In the genomic region with DNA sequence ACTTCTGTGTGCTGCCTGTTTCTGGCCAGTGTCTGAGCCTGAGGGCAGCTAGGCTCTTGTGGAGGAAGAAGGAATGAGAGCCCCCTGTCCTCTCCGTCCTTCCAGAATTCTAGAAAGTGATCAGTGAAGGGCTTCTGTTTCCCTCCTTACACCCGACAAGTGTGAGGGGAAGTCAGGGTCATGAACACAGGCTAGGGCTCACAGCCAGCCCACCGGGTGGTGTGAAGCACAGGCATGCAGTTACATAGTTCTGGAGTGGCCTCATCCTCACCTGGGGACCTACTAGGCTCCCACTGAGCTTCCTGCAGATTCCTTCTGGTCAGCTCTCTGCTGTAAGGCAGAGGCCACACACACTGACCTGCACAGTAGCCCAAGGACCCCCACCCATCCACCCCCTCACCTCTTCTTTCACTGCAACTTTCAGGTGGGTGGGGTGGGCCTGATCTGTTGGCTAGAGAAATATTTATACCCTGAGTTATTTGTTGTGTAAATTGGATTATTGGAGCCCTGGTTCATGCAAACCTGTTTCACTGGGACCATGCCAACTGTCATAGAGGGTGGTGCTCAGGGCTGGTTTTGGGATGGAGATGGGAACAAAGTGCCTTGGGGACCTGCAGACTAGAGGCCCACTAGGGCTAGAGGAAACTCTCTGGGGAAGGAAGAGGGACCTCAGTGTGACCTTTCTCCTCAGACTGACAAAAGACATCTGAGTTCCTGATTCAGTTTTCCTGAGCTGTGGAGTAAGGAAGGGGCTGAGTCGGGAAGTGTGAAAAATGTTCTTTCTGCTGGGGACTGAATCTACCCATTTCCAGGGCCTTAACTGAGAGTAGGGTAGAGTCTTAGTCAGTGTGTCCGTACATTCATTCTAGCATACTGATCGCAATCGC, we compare ENCODE assay signal across 11 mouse cellular contexts. TPM values are rescaled to one million over a fixed set of nuclear protein-coding genes. Genes with fewer than 3 reads are reported as not detected.
DNase-seq lines count a peak whose midpoint lies in the region; ATAC-seq and TF ChIP-seq lines count a peak whose summit lies in the region.
"Had no signal": no experiment of that assay in that cellular context is flagged by ENCODE, and none has a peak within 500 bp of the region (broad histone marks: within the 10 kb centered on the region; RNA-seq: fewer than 3 reads in every experiment).

No protein-coding gene starts in this region.

- H3K36me3 ChIP-seq in forebrain, embryonic 15.5 days: peaks cover 10% of the 10 kb centered on the region
- peaks cover 25% of the 10 kb centered on the region for H3K36me3 ChIP-seq in forebrain, postnatal 0 days (ENCODE audit: insufficient read depth)
- H3K36me3 ChIP-seq in midbrain, embryonic 10.5 days: peaks cover 45% of the 10 kb centered on the region
- H3K36me3 ChIP-seq in midbrain, embryonic 16.5 days (ENCODE audit: control insufficient read depth, insufficient read depth, low read length): peaks cover 6% of the 10 kb centered on the region; the same call in 1 of the 2 replicates
- peaks cover 3% of the 10 kb centered on the region for H3K36me3 ChIP-seq in intestine, embryonic 16.5 days (ENCODE audit: control insufficient read depth, insufficient read depth, low read length)
- peaks cover 4% of the 10 kb centered on the region; the same call in 1 of the 2 replicates for H3K36me3 ChIP-seq in stomach, embryonic 15.5 days

- H3K4me2 ChIP-seq in forebrain, embryonic 15.5 days (replicated peaks): no peak overlapping the region
- no peak overlapping the region for H3K4me2 ChIP-seq in forebrain, postnatal 0 days (ENCODE audit: low read depth)
- H3K4me2 ChIP-seq in midbrain, embryonic 16.5 days (ENCODE audit: low read length): no peak overlapping the region
- no peak overlapping the region for H3K4me2 ChIP-seq in intestine, embryonic 16.5 days (ENCODE audit: low read depth, low read length)
- no peak overlapping the region for H3K4me2 ChIP-seq in stomach, embryonic 15.5 days

- H3K27ac ChIP-seq in forebrain, embryonic 15.5 days (replicated peaks): peak overlapping the region; percentile 57
- H3K27ac ChIP-seq in forebrain, postnatal 0 days (ENCODE audit: low read depth, low read length): no peak overlapping the region
- peak overlapping the region; percentile 77 for H3K27ac ChIP-seq in midbrain, embryonic 10.5 days (replicated peaks)
- no peak overlapping the region for H3K27ac ChIP-seq in midbrain, embryonic 16.5 days (ENCODE audit: low read length)
- H3K27ac ChIP-seq in intestine, embryonic 16.5 days (ENCODE audit: low read length): peak overlapping the region; percentile 73
- H3K27ac ChIP-seq in stomach, embryonic 15.5 days: peak overlapping the region; percentile 69

- TF ChIP-seq CTCF in forebrain, postnatal 0 days (IDR thresholded peaks at IDR 0.05; ENCODE audit: low read depth): no peak

- H3K4me3 ChIP-seq in forebrain, embryonic 15.5 days: no peak overlapping the region
- no peak overlapping the region for H3K4me3 ChIP-seq in forebrain, postnatal 0 days (ENCODE audit: low read depth, low read length)
- no peak overlapping the region for H3K4me3 ChIP-seq in midbrain, embryonic 10.5 days
- H3K4me3 ChIP-seq in midbrain, embryonic 16.5 days (ENCODE audit: low read depth, low read length): no peak overlapping the region
- H3K4me3 ChIP-seq in intestine, embryonic 16.5 days (ENCODE audit: low read length): no peak overlapping the region
- no peak overlapping the region for H3K4me3 ChIP-seq in stomach, embryonic 15.5 days (replicated peaks)

- H3K9ac ChIP-seq in forebrain, embryonic 15.5 days (replicated peaks): no peak overlapping the region
- H3K9ac ChIP-seq in forebrain, postnatal 0 days: no peak overlapping the region
- no peak overlapping the region for H3K9ac ChIP-seq in midbrain, embryonic 16.5 days (ENCODE audit: low read depth, low read length)
- H3K9ac ChIP-seq in intestine, embryonic 16.5 days (ENCODE audit: low read depth, low read length): peak overlapping the region; percentile 46
- no peak overlapping the region for H3K9ac ChIP-seq in stomach, embryonic 15.5 days

- DNase-seq in forebrain, postnatal 0 days: no peak
- DNase-seq in midbrain, embryonic 10.5 days (ENCODE audit: low spot score): no peak
- DNase-seq in spleen, adult 12 weeks (ENCODE audit: low spot score): no peak
- no peak for DNase-seq in embryo, embryonic 10 days (ENCODE audit: low spot score)
- DNase-seq: right cerebral cortex, adult 18-20 months had no signal

- peaks cover 90% of the 10 kb centered on the region for H3K4me1 ChIP-seq in forebrain, embryonic 15.5 days
- H3K4me1 ChIP-seq in forebrain, postnatal 0 days (ENCODE audit: insufficient read depth): peaks cover 53% of the 10 kb centered on the region
- H3K4me1 ChIP-seq in midbrain, embryonic 10.5 days: peaks cover 98% of the 10 kb centered on the region
- peaks cover 70% of the 10 kb centered on the region for H3K4me1 ChIP-seq in midbrain, embryonic 16.5 days (ENCODE audit: control insufficient read depth, insufficient read depth, low read length)
- peaks cover 89% of the 10 kb centered on the region for H3K4me1 ChIP-seq in intestine, embryonic 16.5 days (ENCODE audit: control insufficient read depth, insufficient read depth, low read length)
- peaks cover 85% of the 10 kb centered on the region for H3K4me1 ChIP-seq in stomach, embryonic 15.5 days

- no peaks in the 10 kb centered on the region for H3K27me3 ChIP-seq in forebrain, embryonic 15.5 days
- no peaks in the 10 kb centered on the region for H3K27me3 ChIP-seq in forebrain, postnatal 0 days (ENCODE audit: insufficient read depth, low read length)
- no peaks in the 10 kb centered on the region for H3K27me3 ChIP-seq in midbrain, embryonic 10.5 days (ENCODE audit: low read depth, poor library complexity, severe bottlenecking)
- no peaks in the 10 kb centered on the region for H3K27me3 ChIP-seq in midbrain, embryonic 16.5 days (ENCODE audit: control insufficient read depth, insufficient read depth, low read depth, low read length)
- H3K27me3 ChIP-seq in intestine, embryonic 16.5 days (replicated peaks; ENCODE audit: control insufficient read depth, insufficient read depth, low read length): no peaks in the 10 kb centered on the region
- no peaks in the 10 kb centered on the region for H3K27me3 ChIP-seq in stomach, embryonic 15.5 days (replicated peaks)

- WGBS in forebrain, embryonic 15.5 days: 68% methylated on average over 7 of the region's 7 CpGs
- WGBS in forebrain, postnatal 0 days: 67% methylated on average over 7 of the region's 7 CpGs
- WGBS in midbrain, embryonic 10.5 days: 82% methylated on average over 7 of the region's 7 CpGs
- 80% methylated on average over 7 of the region's 7 CpGs for WGBS in midbrain, embryonic 16.5 days
- 56% methylated on average over 7 of the region's 7 CpGs for WGBS in intestine, embryonic 16.5 days
- 48% methylated on average over 7 of the region's 7 CpGs for WGBS in stomach, embryonic 15.5 days

- ATAC-seq in forebrain, embryonic 15.5 days (replicated peaks): no peak
- ATAC-seq in forebrain, postnatal 0 days: no peak
- no peak for ATAC-seq in midbrain, embryonic 16.5 days
- no peak for ATAC-seq in intestine, embryonic 16.5 days
- no peak for ATAC-seq in stomach, embryonic 15.5 days (ENCODE audit: insufficient read depth, low FRiP score, low read depth)

- H3K9me3 ChIP-seq in forebrain, embryonic 15.5 days: no peaks in the 10 kb centered on the region
- no peaks in the 10 kb centered on the region for H3K9me3 ChIP-seq in forebrain, postnatal 0 days (ENCODE audit: low read length)
- no peaks in the 10 kb centered on the region for H3K9me3 ChIP-seq in midbrain, embryonic 10.5 days (replicated peaks)
- H3K9me3 ChIP-seq in midbrain, embryonic 16.5 days (replicated peaks; ENCODE audit: control insufficient read depth, low read length, poor library complexity, severe bottlenecking): no peaks in the 10 kb centered on the region
- no peaks in the 10 kb centered on the region for H3K9me3 ChIP-seq in intestine, embryonic 16.5 days (ENCODE audit: control insufficient read depth, low read length)
- no peaks in the 10 kb centered on the region for H3K9me3 ChIP-seq in stomach, embryonic 15.5 days

RNA-seq across cellular contexts. Expression of a gene that starts 10.7 kb away (rescaled TPM):
- 129 and 132 TPM in 2 replicates for polyA plus RNA-seq in forebrain, embryonic 15.5 days (2015; fragmentation: Nextera tagmentation; extraction: Ambion mirVana)
- total RNA-seq in forebrain, postnatal 0 days (2014; rRNA removed): 142 and 153 TPM in 2 replicates
- 117 and 152 TPM in 2 replicates for polyA plus RNA-seq in forebrain, postnatal 0 days (2015; fragmentation: Nextera tagmentation; extraction: Ambion mirVana)
- 75.1 and 88.8 TPM in 2 replicates for polyA plus RNA-seq in midbrain, embryonic 10.5 days (2016; fragmentation: Nextera tagmentation; extraction: Ambion mirVana)
- polyA plus RNA-seq in midbrain, embryonic 16.5 days (2015; fragmentation: Nextera tagmentation; extraction: Ambion mirVana): 194 and 202 TPM in 2 replicates
- polyA plus RNA-seq in intestine, embryonic 16.5 days (2015; fragmentation: Nextera tagmentation; extraction: Ambion mirVana): 141 and 148 TPM in 2 replicates
- 112 and 122 TPM in 2 replicates for polyA plus RNA-seq in stomach, embryonic 15.5 days (2015; fragmentation: Nextera tagmentation; extraction: Ambion mirVana)

RNA-seq across cellular contexts. Expression of a gene that starts 27.2 kb away (rescaled TPM):
- polyA plus RNA-seq in forebrain, embryonic 15.5 days (2015; fragmentation: Nextera tagmentation; extraction: Ambion mirVana): 327 and 370 TPM in 2 replicates
- total RNA-seq in forebrain, postnatal 0 days (2014; rRNA removed): 310 and 470 TPM in 2 replicates
- polyA plus RNA-seq in forebrain, postnatal 0 days (2015; fragmentation: Nextera tagmentation; extraction: Ambion mirVana): 346 and 490 TPM in 2 replicates
- polyA plus RNA-seq in midbrain, embryonic 10.5 days (2016; fragmentation: Nextera tagmentation; extraction: Ambion mirVana): 378 and 451 TPM in 2 replicates
- 267 and 286 TPM in 2 replicates for polyA plus RNA-seq in midbrain, embryonic 16.5 days (2015; fragmentation: Nextera tagmentation; extraction: Ambion mirVana)
- 466 and 491 TPM in 2 replicates for polyA plus RNA-seq in intestine, embryonic 16.5 days (2015; fragmentation: Nextera tagmentation; extraction: Ambion mirVana)
- 502 and 526 TPM in 2 replicates for polyA plus RNA-seq in stomach, embryonic 15.5 days (2015; fragmentation: Nextera tagmentation; extraction: Ambion mirVana)

RNA-seq across cellular contexts. Expression of a gene that starts 31.1 kb away (rescaled TPM):
- 17.8 and 21.0 TPM in 2 replicates for polyA plus RNA-seq in forebrain, embryonic 15.5 days (2015; fragmentation: Nextera tagmentation; extraction: Ambion mirVana)
- 21.0 and 24.8 TPM in 2 replicates for total RNA-seq in forebrain, postnatal 0 days (2014; rRNA removed)
- 28.6 and 31.5 TPM in 2 replicates for polyA plus RNA-seq in forebrain, postnatal 0 days (2015; fragmentation: Nextera tagmentation; extraction: Ambion mirVana)
- polyA plus RNA-seq in midbrain, embryonic 10.5 days (2016; fragmentation: Nextera tagmentation; extraction: Ambion mirVana): 12.6 and 14.3 TPM in 2 replicates
- 36.7 and 43.8 TPM in 2 replicates for polyA plus RNA-seq in midbrain, embryonic 16.5 days (2015; fragmentation: Nextera tagmentation; extraction: Ambion mirVana)
- polyA plus RNA-seq in intestine, embryonic 16.5 days (2015; fragmentation: Nextera tagmentation; extraction: Ambion mirVana): 4.1 TPM in 2 replicates
- polyA plus RNA-seq in stomach, embryonic 15.5 days (2015; fragmentation: Nextera tagmentation; extraction: Ambion mirVana): 4.0 and 5.7 TPM in 2 replicates
- total RNA-seq: MEL had no signal

RNA-seq across cellular contexts. Expression of a gene that starts 33.8 kb away (rescaled TPM):
- 0.39 and 0.75 TPM in 2 replicates for polyA plus RNA-seq in forebrain, embryonic 15.5 days (2015; fragmentation: Nextera tagmentation; extraction: Ambion mirVana)
- total RNA-seq in forebrain, postnatal 0 days (2014; rRNA removed): not detected in 2 replicates
- 0.27 and 0.33 TPM in 2 replicates for polyA plus RNA-seq in forebrain, postnatal 0 days (2015; fragmentation: Nextera tagmentation; extraction: Ambion mirVana)
- 0.20 and 0.46 TPM in 2 replicates for polyA plus RNA-seq in midbrain, embryonic 10.5 days (2016; fragmentation: Nextera tagmentation; extraction: Ambion mirVana)
- 0.74 TPM in 1 of 2 replicates, not detected in the other for polyA plus RNA-seq in midbrain, embryonic 16.5 days (2015; fragmentation: Nextera tagmentation; extraction: Ambion mirVana)
- not detected in 2 replicates for polyA plus RNA-seq in intestine, embryonic 16.5 days (2015; fragmentation: Nextera tagmentation; extraction: Ambion mirVana)
- polyA plus RNA-seq in stomach, embryonic 15.5 days (2015; fragmentation: Nextera tagmentation; extraction: Ambion mirVana): 0.37 and 0.60 TPM in 2 replicates
- total RNA-seq: common myeloid progenitor, adult 5-6 weeks had no signal

RNA-seq across cellular contexts. Expression of a gene that starts 43.1 kb away (rescaled TPM):
- 18.0 and 18.6 TPM in 2 replicates for polyA plus RNA-seq in forebrain, embryonic 15.5 days (2015; fragmentation: Nextera tagmentation; extraction: Ambion mirVana)
- total RNA-seq in forebrain, postnatal 0 days (2014; rRNA removed): 15.2 and 15.5 TPM in 2 replicates
- polyA plus RNA-seq in forebrain, postnatal 0 days (2015; fragmentation: Nextera tagmentation; extraction: Ambion mirVana): 7.8 and 11.8 TPM in 2 replicates
- 20.5 and 21.8 TPM in 2 replicates for polyA plus RNA-seq in midbrain, embryonic 10.5 days (2016; fragmentation: Nextera tagmentation; extraction: Ambion mirVana)
- 15.9 and 17.2 TPM in 2 replicates for polyA plus RNA-seq in midbrain, embryonic 16.5 days (2015; fragmentation: Nextera tagmentation; extraction: Ambion mirVana)
- 11.1 and 11.9 TPM in 2 replicates for polyA plus RNA-seq in intestine, embryonic 16.5 days (2015; fragmentation: Nextera tagmentation; extraction: Ambion mirVana)
- 14.8 and 16.8 TPM in 2 replicates for polyA plus RNA-seq in stomach, embryonic 15.5 days (2015; fragmentation: Nextera tagmentation; extraction: Ambion mirVana)

Comparison
In these comparisons a context has a peak if more than half of its experiments do, and no peak if none do; other contexts are left out.
1. H3K27ac ChIP-seq: peak in forebrain, embryonic 15.5 days (single experiment), midbrain, embryonic 10.5 days (single experiment), intestine, embryonic 16.5 days (single experiment) and stomach, embryonic 15.5 days (single experiment); none in forebrain, postnatal 0 days (single experiment) and midbrain, embryonic 16.5 days (single experiment).